Mouse (Mus musculus) MEL (cell line): Measurements from ENCODE around the gene Ablim1. TPM values are rescaled to one million over a fixed set of nuclear protein-coding genes. Genes with fewer than 3 reads are reported as not detected.

Experiments used
- DNase-seq: peaks from one replicate; pipeline ENCODE4 v3.0.0; 2011; ENCODE audit warnings: low read depth, low spot score
- H3K27ac ChIP-seq: 2 replicates; pipeline ENCODE4 v1.5.1; 2012; ENCODE audit warnings: low read depth, mild to moderate bottlenecking, control low read depth, low read length, moderate library complexity; ENCODE audit not compliant: control insufficient read depth
- H3K27me3 ChIP-seq, 2 experiments: fragments of 150-350 bp in 1 of 2; sonication (generic) in 1 of 2; 2 replicates each; pipeline ENCODE4 v1.6.1; 2012; ENCODE audit warnings: low read length in 2 of 2, mild to moderate bottlenecking in 2 of 2, improper control_type of control experiment in 1 of 2, moderate library complexity in 1 of 2; ENCODE audit not compliant: insufficient read depth in 2 of 2, control insufficient read depth in 1 of 2
- H3K36me3 ChIP-seq, 2 experiments: 2 replicates each; pipeline ENCODE4 v1.6.1; 2012 to 2014; ENCODE audit warnings: low read length in 2 of 2, improper control_type of control experiment in 1 of 2, inconsistent platforms in 1 of 2, mild to moderate bottlenecking in 1 of 2; ENCODE audit not compliant: insufficient read depth in 2 of 2, control insufficient read depth in 1 of 2
- H3K4me1 ChIP-seq, 2 experiments: fragments of 150-350 bp in 1 of 2; sonication (generic) in 1 of 2; 2 replicates each; pipeline ENCODE4 v1.6.1; 2012; ENCODE audit warnings: low read length in 2 of 2, improper control_type of control experiment in 1 of 2, mild to moderate bottlenecking in 1 of 2; ENCODE audit not compliant: insufficient read depth in 2 of 2, control insufficient read depth in 1 of 2
- H3K4me3 ChIP-seq, 2 experiments: fragments of 150-350 bp in 1 of 2; sonication (generic) in 1 of 2; 2 replicates each; pipeline ENCODE4 v1.5.1; 2012; ENCODE audit warnings: low read depth in 2 of 2, low read length in 2 of 2, mild to moderate bottlenecking in 2 of 2, moderate library complexity in 2 of 2, control low read depth in 1 of 2, improper control_type of control experiment in 1 of 2; ENCODE audit not compliant: control insufficient read depth in 1 of 2, insufficient read depth in 1 of 2
- H3K79me2 ChIP-seq: 2 replicates; pipeline ENCODE4 v1.6.1; 2012; ENCODE audit warnings: mild to moderate bottlenecking, low read length, moderate library complexity; ENCODE audit not compliant: control insufficient read depth, poor library complexity, insufficient read depth
- H3K9ac ChIP-seq: 2 replicates; pipeline ENCODE4 v1.6.1; 2012; ENCODE audit warnings: low read depth, mild to moderate bottlenecking, control low read depth, low read length, moderate library complexity; ENCODE audit not compliant: control insufficient read depth, poor library complexity, severe bottlenecking
- H3K9me3 ChIP-seq: fragments of 150-350 bp; sonication (generic); replicated peaks from 2 replicates; pipeline ENCODE4 v1.6.1; 2012; ENCODE audit warnings: mild to moderate bottlenecking, low read length, improper control_type of control experiment, moderate library complexity; ENCODE audit not compliant: insufficient read depth
- BHLHE40 ChIP-seq: IDR thresholded peaks from 2 replicates; pipeline ENCODE4 v1.6.1; 2012; ENCODE audit warnings: low read depth, mild to moderate bottlenecking, inconsistent platforms, low read length, improper control_type of control experiment, borderline replicate concordance
- CHD1 ChIP-seq: IDR thresholded peaks from 2 replicates; pipeline ENCODE4 v1.6.1; 2012; ENCODE audit warnings: low read depth, mild to moderate bottlenecking, inconsistent platforms, low read length, improper control_type of control experiment
- CHD2 ChIP-seq: IDR thresholded peaks from 2 replicates; pipeline ENCODE4 v1.6.1; 2011; ENCODE audit warnings: low read length, improper control_type of control experiment
- CTCF ChIP-seq, 3 experiments: IDR thresholded peaks in 2 of 3; conservative IDR thresholded peaks in 1 of 3; 2 replicates each; pipeline ENCODE4 v1.5.1; 2011 to 2012; ENCODE audit warnings: low read length in 3 of 3, low read depth in 2 of 3, mild to moderate bottlenecking in 2 of 3, improper control_type of control experiment in 1 of 3, inconsistent platforms in 1 of 3, mixed read lengths in 1 of 3, moderate library complexity in 1 of 3; ENCODE audit not compliant: control insufficient read depth in 1 of 3, insufficient read depth in 1 of 3, poor library complexity in 1 of 3, severe bottlenecking in 1 of 3
- ELF1 ChIP-seq: IDR thresholded peaks from 2 replicates; pipeline ENCODE4 v1.6.1; 2014; ENCODE audit warnings: low read depth, mild to moderate bottlenecking, inconsistent platforms, low read length, improper control_type of control experiment, moderate library complexity
- EP300 ChIP-seq, 2 experiments: IDR thresholded peaks; 2 replicates each; pipeline ENCODE4 v1.6.1; 2011; ENCODE audit warnings: improper control_type of control experiment in 2 of 2, low read length in 2 of 2, low read depth in 1 of 2, mild to moderate bottlenecking in 1 of 2
- ETS1 ChIP-seq: IDR thresholded peaks from 2 replicates; pipeline ENCODE4 v1.6.1; 2012; ENCODE audit warnings: low read depth, mild to moderate bottlenecking, inconsistent platforms, low read length, improper control_type of control experiment, moderate library complexity
- GABPA ChIP-seq: IDR thresholded peaks from 2 replicates; pipeline ENCODE4 v1.6.1; 2012; ENCODE audit warnings: low read depth, mild to moderate bottlenecking, inconsistent platforms, low read length, improper control_type of control experiment, moderate library complexity
- GATA1 ChIP-seq: IDR thresholded peaks from 2 replicates; pipeline ENCODE4 v1.6.1; 2011; ENCODE audit warnings: low read depth, low read length, improper control_type of control experiment
- KAT2A ChIP-seq: conservative IDR thresholded peaks from 2 replicates; pipeline ENCODE4 v1.6.1; 2012; ENCODE audit warnings: low read depth, low read length, improper control_type of control experiment, inconsistent platforms
- MEF2A ChIP-seq: IDR thresholded peaks from 2 replicates; pipeline ENCODE4 v1.6.1; 2014; ENCODE audit warnings: low read depth, mild to moderate bottlenecking, inconsistent platforms, low read length, improper control_type of control experiment; ENCODE audit not compliant: poor library complexity, insufficient replicate concordance, severe bottlenecking; ENCODE audit errors: extremely low read depth
- MYB ChIP-seq: IDR thresholded peaks from 2 replicates; pipeline ENCODE4 v1.6.1; 2011; ENCODE audit warnings: mild to moderate bottlenecking, low read depth, low read length, improper control_type of control experiment
- NRF1 ChIP-seq: IDR thresholded peaks from 2 replicates; pipeline ENCODE4 v1.6.1; 2014; ENCODE audit warnings: low read depth, mild to moderate bottlenecking, inconsistent platforms, low read length, improper control_type of control experiment, moderate library complexity; ENCODE audit not compliant: poor library complexity, insufficient read depth, severe bottlenecking
- POLR2AphosphoS2 ChIP-seq: IDR thresholded peaks from 2 replicates; pipeline ENCODE4 v1.6.1; 2011; ENCODE audit warnings: low read length, improper control_type of control experiment
- POLR2AphosphoS5 ChIP-seq: IDR thresholded peaks from 2 replicates; pipeline ENCODE4 v1.6.1; 2012; ENCODE audit warnings: low read depth, borderline replicate concordance, mild to moderate bottlenecking, inconsistent platforms, low read length, moderate library complexity, mixed read lengths
- SMC3 ChIP-seq: IDR thresholded peaks from 2 replicates; pipeline ENCODE4 v1.6.1; 2011; ENCODE audit warnings: low read depth, low read length, improper control_type of control experiment
- TAL1 ChIP-seq: IDR thresholded peaks from 2 replicates; pipeline ENCODE4 v1.6.1; 2012; ENCODE audit warnings: mild to moderate bottlenecking, inconsistent platforms, low read length, moderate library complexity, mixed read lengths
- TCF12 ChIP-seq: IDR thresholded peaks from 2 replicates; pipeline ENCODE4 v1.6.1; 2014; ENCODE audit warnings: low read depth, mild to moderate bottlenecking, inconsistent platforms, low read length, improper control_type of control experiment, moderate library complexity
- UBTF ChIP-seq: IDR thresholded peaks from 2 replicates; pipeline ENCODE4 v1.6.1; 2012; ENCODE audit warnings: low read depth, mild to moderate bottlenecking, inconsistent platforms, low read length, improper control_type of control experiment, moderate library complexity, borderline replicate concordance; ENCODE audit not compliant: insufficient read depth
- USF1 ChIP-seq: IDR thresholded peaks from 2 replicates; pipeline ENCODE4 v1.6.1; 2014; ENCODE audit warnings: low read depth, mild to moderate bottlenecking, inconsistent platforms, low read length, improper control_type of control experiment, moderate library complexity
- USF2 ChIP-seq, 2 experiments: IDR thresholded peaks; 2 replicates each; pipeline ENCODE4 v1.6.1; 2011 to 2012; ENCODE audit warnings: improper control_type of control experiment in 2 of 2, low read length in 2 of 2, borderline replicate concordance in 1 of 2, inconsistent platforms in 1 of 2, low read depth in 1 of 2, mild to moderate bottlenecking in 1 of 2; ENCODE audit not compliant: insufficient read depth in 1 of 2
- ZKSCAN1 ChIP-seq: IDR thresholded peaks from 2 replicates; pipeline ENCODE4 v1.6.1; 2012; ENCODE audit warnings: low read depth, mild to moderate bottlenecking, inconsistent platforms, low read length, improper control_type of control experiment, moderate library complexity
- ZMIZ1 ChIP-seq: IDR thresholded peaks from 2 replicates; pipeline ENCODE4 v1.6.1; 2012; ENCODE audit warnings: low read depth, mild to moderate bottlenecking, inconsistent platforms, low read length, improper control_type of control experiment, moderate library complexity
- ZNF384 ChIP-seq: IDR thresholded peaks from 2 replicates; pipeline ENCODE4 v1.6.1; 2012; ENCODE audit warnings: low read depth, mild to moderate bottlenecking, inconsistent platforms, low read length, improper control_type of control experiment
- polyA plus RNA-seq, 2 experiments: library from polyadenylated mRNA; stranded (reverse) in 1 of 2; unstranded in 1 of 2; fragments of >175 nt in 1 of 2; fragments of >200 nt in 1 of 2; gene quantifications; 2 replicates each; pipeline versions ENCODE4 v1.2.1 to v1.2.4; 2012; ENCODE audit warnings: low replicate concordance in 2 of 2, low read depth in 1 of 2; ENCODE audit not compliant: insufficient read length in 2 of 2, insufficient read depth in 1 of 2, missing spikeins in 1 of 2
- total RNA-seq: library from RNA; depleted of rRNA; stranded (reverse); fragments of 300-350 nt; gene quantifications from 2 replicates; pipeline ENCODE4 v1.2.3, GENCODE M21; 2012

The Ablim1 gene
- total and polyA plus RNA-seq, 3 experiments: not detected

DNA sequence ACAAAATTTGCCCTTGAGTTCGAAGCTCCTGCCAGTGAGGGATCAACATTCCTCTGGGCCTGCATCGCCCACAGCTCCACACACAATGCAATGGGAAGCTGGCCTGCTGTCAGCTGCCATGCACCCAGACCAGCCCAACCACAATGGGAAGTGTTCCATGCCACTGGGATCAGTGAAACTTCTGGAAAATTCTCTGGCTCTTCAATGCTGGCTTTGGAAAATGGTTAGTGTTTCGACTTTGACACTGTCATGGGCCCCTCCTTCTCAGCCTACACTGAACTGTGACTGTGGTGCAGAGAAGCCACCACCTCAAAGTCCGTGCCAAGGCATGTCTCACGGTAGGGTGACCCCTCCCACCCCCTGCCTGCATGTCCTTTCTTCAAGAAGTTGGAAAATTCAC is 125.3 kb downstream of the Ablim1 start:
- no peaks in the 10 kb centered on the region for H3K4me1 ChIP-seq
- H3K9me3 ChIP-seq: no peaks in the 10 kb centered on the region
- peaks cover 4% of the 10 kb centered on the region in 2 experiments; a peak in 2 of 4 replicates for H3K27me3 ChIP-seq
- no peak for TF ChIP-seq CHD1
- TF ChIP-seq ZKSCAN1: no peak
- TF ChIP-seq USF1: no peak
- TF ChIP-seq GATA1: no peak
- no peak for TF ChIP-seq ZMIZ1
- TF ChIP-seq TCF12: no peak
- TF ChIP-seq EP300 (IDR thresholded peaks at IDR 0.05; ENCODE audit: low read depth in 1 of 2, low read length in 2 of 2): no peak
- no peak overlapping the region for H3K9ac ChIP-seq
- no peaks in the 10 kb centered on the region for H3K79me2 ChIP-seq
- H3K27ac ChIP-seq: no peak overlapping the region
- H3K36me3 ChIP-seq: no peaks in the 10 kb centered on the region
- H3K4me3 ChIP-seq: no peak overlapping the region
- DNase-seq: no peak

DNA sequence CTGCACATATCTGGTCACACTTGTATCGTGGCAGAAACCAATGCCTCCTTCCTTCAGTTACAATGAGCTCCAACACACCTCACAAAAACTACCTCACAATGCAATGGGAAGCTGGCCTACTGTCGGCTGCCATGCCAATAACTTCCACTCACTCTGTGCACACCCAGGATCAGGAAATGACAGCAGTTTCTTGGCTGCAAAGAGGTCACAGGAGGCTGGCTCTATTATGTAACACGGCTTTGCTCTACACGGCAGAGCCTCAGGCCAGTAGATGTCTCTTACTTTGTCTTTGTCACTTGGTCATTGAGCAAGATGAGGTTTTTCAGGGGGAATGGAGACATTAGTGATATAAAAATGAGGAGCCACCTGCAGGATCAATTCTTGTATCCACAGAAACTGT is 126.2 kb downstream of the Ablim1 start:
- Histone ChIP-seq H3K79me2 (no peaks in the 10 kb centered on the region), H3K36me3 (no peaks in the 10 kb centered on the region)
- TF ChIP-seq BHLHE40: no peak
- TF ChIP-seq TCF12: no peak
- no peak for TF ChIP-seq UBTF
- TF ChIP-seq SMC3: no peak
- TF ChIP-seq EP300 (IDR thresholded peaks at IDR 0.05; ENCODE audit: low read depth in 1 of 2, low read length in 2 of 2): no peak
- no peak for TF ChIP-seq KAT2A
- TF ChIP-seq CHD1: no peak
- TF ChIP-seq ELF1: no peak
- TF ChIP-seq MYB: no peak
- no peak for TF ChIP-seq ETS1
- no peak for TF ChIP-seq CTCF (IDR thresholded peaks at IDR 0.05 in 2 of 3, conservative IDR thresholded peaks at IDR 0.05 in 1 of 3; ENCODE audit: control insufficient read depth in 1 of 3, insufficient read depth in 1 of 3, low read depth in 2 of 3, low read length in 3 of 3, poor library complexity in 1 of 3, severe bottlenecking in 1 of 3)

DNA sequence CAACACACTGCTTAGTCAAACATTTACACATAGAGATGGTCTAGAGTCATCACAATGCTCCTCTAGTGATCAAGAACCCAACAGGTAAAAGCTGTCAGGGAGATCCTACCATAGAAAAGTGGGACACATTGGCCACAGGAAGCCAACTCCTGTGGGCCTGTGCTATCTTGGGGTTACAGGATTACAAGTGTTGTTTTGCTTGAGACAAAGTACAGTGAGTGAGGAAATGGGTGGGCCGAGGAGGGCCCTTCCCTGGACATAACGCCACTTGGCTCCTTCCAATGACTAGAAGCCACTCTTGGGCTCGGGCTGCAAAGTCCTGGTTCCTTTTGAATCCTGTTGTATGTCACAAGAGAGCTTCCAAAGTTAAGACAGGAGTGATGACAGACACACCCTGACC is 129.7 kb downstream of the Ablim1 start:
- Histone ChIP-seq H3K27ac (no peak overlapping the region), H3K4me1 (no peaks in the 10 kb centered on the region), H3K79me2 (no peaks in the 10 kb centered on the region), H3K9ac (no peak overlapping the region), H3K36me3 (no peaks in the 10 kb centered on the region), H3K27me3 (peaks cover 4 to 5% of the 10 kb centered on the region in 2 experiments; a peak in 3 of 4 replicates), H3K9me3 (no peaks in the 10 kb centered on the region), H3K4me3 (no peak overlapping the region)
- no peak for TF ChIP-seq CTCF (IDR thresholded peaks at IDR 0.05 in 2 of 3, conservative IDR thresholded peaks at IDR 0.05 in 1 of 3; ENCODE audit: control insufficient read depth in 1 of 3, insufficient read depth in 1 of 3, low read depth in 2 of 3, low read length in 3 of 3, poor library complexity in 1 of 3, severe bottlenecking in 1 of 3)
- TF ChIP-seq ELF1: no peak
- TF ChIP-seq BHLHE40: no peak
- TF ChIP-seq MEF2A: no peak
- TF ChIP-seq ZNF384: no peak
- TF ChIP-seq TAL1: no peak
- TF ChIP-seq ZMIZ1: no peak
- TF ChIP-seq CHD2: no peak
- no peak for TF ChIP-seq POLR2AphosphoS2
- TF ChIP-seq USF2 (IDR thresholded peaks at IDR 0.05; ENCODE audit: borderline replicate concordance in 1 of 2, insufficient read depth in 1 of 2, low read depth in 1 of 2, low read length in 2 of 2): no peak
- no peak for TF ChIP-seq NRF1
- TF ChIP-seq POLR2AphosphoS5: no peak
- TF ChIP-seq GABPA: no peak
- DNase-seq: no peak

More for the DNA sequence above, 126.2 kb downstream of the Ablim1 start:
- no peak for DNase-seq
- Histone ChIP-seq H3K9ac (no peak overlapping the region), H3K9me3 (no peaks in the 10 kb centered on the region), H3K4me1 (no peaks in the 10 kb centered on the region), H3K4me3 (no peak overlapping the region), H3K27ac (no peak overlapping the region), H3K27me3 (peaks cover 4% of the 10 kb centered on the region in 2 experiments; a peak in 3 of 4 replicates)
